Mouse (Mus musculus): ENCODE measurements around the gene Rep15. TPM values are rescaled to one million over a fixed set of nuclear protein-coding genes. Genes with fewer than 3 reads are reported as not detected.

Rep15 gene
- polyA plus RNA-seq, 2 experiments, result 1.3 TPM

GRCm38 (mm10) chr6:147010811-147011520, 21.4 kb upstream of the Rep15 start:
- no peak overlapping the region for H3K9ac ChIP-seq (ENCODE audit: low read depth, low read length, severe bottlenecking)
- no peak overlapping the region for H3K4me3 ChIP-seq (replicated peaks; ENCODE audit: low read length)
- no peak for TF ChIP-seq POLR2A (IDR thresholded peaks at IDR 0.05; ENCODE audit: borderline replicate concordance, extremely low read depth, insufficient read depth, insufficient read length)
- WGBS, result 74% methylated on average over 15 of the region's 15 CpGs
- H3K27me3 ChIP-seq (ENCODE audit: control insufficient read depth, insufficient read depth, low read length), result no peaks in the 10 kb centered on the region
- H3K4me2 ChIP-seq (replicated peaks; ENCODE audit: low read depth, low read length, severe bottlenecking), result no peak overlapping the region
- ATAC-seq (ENCODE audit: low FRiP score, low read depth) (no peak), DNase-seq (ENCODE audit: low spot score) (no peak)
- no peak overlapping the region for H3K27ac ChIP-seq (replicated peaks; ENCODE audit: low read depth, low read length)
- H3K36me3 ChIP-seq (ENCODE audit: control insufficient read depth, insufficient read depth, low read length), result peaks cover 46% of the 10 kb centered on the region
- H3K4me1 ChIP-seq (ENCODE audit: control insufficient read depth, insufficient read depth, low read length), result 0 out of 2 replicates have a peak, but pooled peaks cover 2% of the 10 kb centered on the region
- no peaks in the 10 kb centered on the region for H3K9me3 ChIP-seq (ENCODE audit: control insufficient read depth, low read length)

DNA sequence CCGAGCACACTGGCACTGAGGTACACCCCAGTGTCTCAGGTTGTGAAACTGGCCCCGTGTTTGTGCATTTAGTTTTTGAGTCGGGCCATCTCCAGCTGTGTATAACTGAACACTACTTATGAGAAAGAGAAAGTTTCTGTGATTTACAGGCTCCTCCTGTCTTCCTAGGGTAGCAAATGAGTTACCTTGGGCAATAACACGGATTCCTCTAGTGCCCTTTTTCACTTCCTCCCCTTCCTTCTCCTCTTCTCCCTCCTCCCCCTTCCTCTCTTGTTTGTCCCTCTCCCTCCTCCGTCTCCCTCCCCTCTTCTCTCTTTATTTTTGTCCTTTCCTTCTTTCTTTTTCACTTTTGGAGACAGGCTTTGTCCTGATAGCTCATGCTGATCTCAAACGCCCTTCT, 20.8 kb upstream of the Rep15 start:
- DNase-seq (ENCODE audit: low spot score), result no peak
- Histone ChIP-seq H3K4me2 (replicated peaks; ENCODE audit: low read depth, low read length, severe bottlenecking) (no peak overlapping the region), H3K4me1 (ENCODE audit: control insufficient read depth, insufficient read depth, low read length) (0 out of 2 replicates have a peak, but pooled peaks cover 2% of the 10 kb centered on the region), H3K9me3 (ENCODE audit: control insufficient read depth, low read length) (no peaks in the 10 kb centered on the region), H3K27ac (replicated peaks; ENCODE audit: low read depth, low read length) (no peak overlapping the region), H3K27me3 (ENCODE audit: control insufficient read depth, insufficient read depth, low read length) (no peaks in the 10 kb centered on the region), H3K9ac (ENCODE audit: low read depth, low read length, severe bottlenecking) (no peak overlapping the region), H3K4me3 (replicated peaks; ENCODE audit: low read length) (no peak overlapping the region), H3K36me3 (ENCODE audit: control insufficient read depth, insufficient read depth, low read length) (peaks cover 46% of the 10 kb centered on the region)
- no peak for ATAC-seq (ENCODE audit: low FRiP score, low read depth)
- no peak for TF ChIP-seq POLR2A (IDR thresholded peaks at IDR 0.05; ENCODE audit: borderline replicate concordance, extremely low read depth, insufficient read depth, insufficient read length)
- 58% methylated on average over 6 of the region's 6 CpGs for WGBS

- TF ChIP-seq POLR2A (IDR thresholded peaks at IDR 0.05; ENCODE audit: borderline replicate concordance, extremely low read depth, insufficient read depth, insufficient read length), result no peak
- Histone ChIP-seq H3K9ac (ENCODE audit: low read depth, low read length, severe bottlenecking) (no peak overlapping the region), H3K4me3 (replicated peaks; ENCODE audit: low read length) (no peak overlapping the region), H3K36me3 (ENCODE audit: control insufficient read depth, insufficient read depth, low read length) (peaks cover 45% of the 10 kb centered on the region), H3K27me3 (ENCODE audit: control insufficient read depth, insufficient read depth, low read length) (no peaks in the 10 kb centered on the region), H3K4me1 (ENCODE audit: control insufficient read depth, insufficient read depth, low read length) (0 out of 2 replicates have a peak, but pooled peaks cover 2% of the 10 kb centered on the region), H3K9me3 (ENCODE audit: control insufficient read depth, low read length) (no peaks in the 10 kb centered on the region), H3K27ac (replicated peaks; ENCODE audit: low read depth, low read length) (no peak overlapping the region), H3K4me2 (replicated peaks; ENCODE audit: low read depth, low read length, severe bottlenecking) (no peak overlapping the region)
- no peak for DNase-seq (ENCODE audit: low spot score)
- 71% methylated on average over 6 of the region's 6 CpGs for WGBS
- no peak for ATAC-seq (ENCODE audit: low FRiP score, low read depth)
These were observed 20.4 kb upstream of the Rep15 start for GRCm38 (mm10) chr6:147011977-147012376.

DNA sequence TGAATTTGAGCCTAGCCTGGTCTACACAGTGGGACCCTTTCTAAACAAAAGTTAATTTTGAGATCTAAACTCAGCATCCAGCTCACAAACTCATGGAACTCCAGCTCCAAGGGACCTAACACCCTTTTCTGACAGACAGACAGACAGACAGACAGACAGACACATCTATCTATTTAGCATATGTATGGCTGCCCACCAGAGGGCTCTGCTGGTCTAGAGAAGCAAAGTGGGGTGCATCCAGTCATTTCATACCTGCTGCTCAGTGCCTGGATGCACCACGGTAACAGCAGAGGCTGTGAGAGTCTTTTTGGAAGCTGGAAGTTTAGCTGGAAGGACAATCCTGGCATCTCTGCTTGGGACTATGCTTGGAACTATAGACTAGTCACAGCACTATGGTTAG, 18.8 kb upstream of the Rep15 start:
- no peak overlapping the region for H3K4me3 ChIP-seq (replicated peaks; ENCODE audit: low read length)
- no peaks in the 10 kb centered on the region for H3K9me3 ChIP-seq (ENCODE audit: control insufficient read depth, low read length)
- H3K36me3 ChIP-seq (ENCODE audit: control insufficient read depth, insufficient read depth, low read length), result peaks cover 49% of the 10 kb centered on the region
- ATAC-seq (ENCODE audit: low FRiP score, low read depth), result no peak
- no peak overlapping the region for H3K4me2 ChIP-seq (replicated peaks; ENCODE audit: low read depth, low read length, severe bottlenecking)
- H3K4me1 ChIP-seq (ENCODE audit: control insufficient read depth, insufficient read depth, low read length), result 0 out of 2 replicates have a peak, but pooled peaks cover 2% of the 10 kb centered on the region
- no peak for TF ChIP-seq POLR2A (IDR thresholded peaks at IDR 0.05; ENCODE audit: borderline replicate concordance, extremely low read depth, insufficient read depth, insufficient read length)
- no peak overlapping the region for H3K9ac ChIP-seq (ENCODE audit: low read depth, low read length, severe bottlenecking)
- H3K27me3 ChIP-seq (ENCODE audit: control insufficient read depth, insufficient read depth, low read length), result no peaks in the 10 kb centered on the region
- no peak overlapping the region for H3K27ac ChIP-seq (replicated peaks; ENCODE audit: low read depth, low read length)
- no peak for DNase-seq (ENCODE audit: low spot score)
- 86% methylated on average over 1 of the region's 1 CpGs for WGBS

- ATAC-seq (ENCODE audit: low FRiP score, low read depth) (no peak), DNase-seq (ENCODE audit: low spot score) (no peak)
- H3K4me3 ChIP-seq (replicated peaks; ENCODE audit: low read length), result no peak overlapping the region
- no peaks in the 10 kb centered on the region for H3K9me3 ChIP-seq (ENCODE audit: control insufficient read depth, low read length)
- H3K4me2 ChIP-seq (replicated peaks; ENCODE audit: low read depth, low read length, severe bottlenecking), result no peak overlapping the region
- no peak overlapping the region for H3K27ac ChIP-seq (replicated peaks; ENCODE audit: low read depth, low read length)
- 82% methylated on average over 4 of the region's 4 CpGs for WGBS
- no peak for TF ChIP-seq POLR2A (IDR thresholded peaks at IDR 0.05; ENCODE audit: borderline replicate concordance, extremely low read depth, insufficient read depth, insufficient read length)
- H3K36me3 ChIP-seq (ENCODE audit: control insufficient read depth, insufficient read depth, low read length), result peaks cover 65% of the 10 kb centered on the region
- H3K9ac ChIP-seq (ENCODE audit: low read depth, low read length, severe bottlenecking), result no peak overlapping the region
- no peaks in the 10 kb centered on the region for H3K27me3 ChIP-seq (ENCODE audit: control insufficient read depth, insufficient read depth, low read length)
- no peaks in the 10 kb centered on the region for H3K4me1 ChIP-seq (ENCODE audit: control insufficient read depth, insufficient read depth, low read length)
These were observed 14.5 kb upstream of the Rep15 start for GRCm38 (mm10) chr6:147017906-147018305.
